Mouse (Mus musculus): ENCODE results near the gene Tmem131. TPM values are rescaled to one million over a fixed set of nuclear protein-coding genes. Genes with fewer than 3 reads are reported as not detected.

Gene Tmem131
- polyA plus RNA-seq, 1 experiment from 2014 or later = 13.1 TPM

- Histone ChIP-seq H3K4me2 (ENCODE audit: low read depth, low read length) (no peak overlapping the region), H3K4me1 (ENCODE audit: control insufficient read depth, insufficient read depth, low read length) (no peaks in the 10 kb centered on the region), H3K9ac (ENCODE audit: low read length) (no peak overlapping the region), H3K27ac (ENCODE audit: low read length) (no peak overlapping the region), H3K9me3 (replicated peaks; ENCODE audit: control insufficient read depth, low read length) (no peaks in the 10 kb centered on the region), H3K36me3 (ENCODE audit: control insufficient read depth, insufficient read depth, low read length) (no peaks in the 10 kb centered on the region), H3K4me3 (replicated peaks; ENCODE audit: low read length) (no peak overlapping the region), H3K27me3 (ENCODE audit: control insufficient read depth, insufficient read depth, low read length) (no peaks in the 10 kb centered on the region)
- 88% methylated on average over 1 of the region's 1 CpGs for WGBS
- ATAC-seq (ENCODE audit: insufficient read depth, low FRiP score) = no peak
These were observed 95.4 kb downstream of the Tmem131 start for GRCm38 (mm10) chr1:36848036-36848435.

- H3K4me2 ChIP-seq (ENCODE audit: low read depth, low read length) = no peak overlapping the region
- H3K27me3 ChIP-seq (ENCODE audit: control insufficient read depth, insufficient read depth, low read length) = no peaks in the 10 kb centered on the region
- no peak overlapping the region for H3K9ac ChIP-seq (ENCODE audit: low read length)
- WGBS = 74% methylated on average over 8 of the region's 8 CpGs
- no peaks in the 10 kb centered on the region for H3K4me1 ChIP-seq (ENCODE audit: control insufficient read depth, insufficient read depth, low read length)
- ATAC-seq (ENCODE audit: insufficient read depth, low FRiP score) = no peak
- H3K36me3 ChIP-seq (ENCODE audit: control insufficient read depth, insufficient read depth, low read length) = no peaks in the 10 kb centered on the region
- H3K9me3 ChIP-seq (replicated peaks; ENCODE audit: control insufficient read depth, low read length) = no peaks in the 10 kb centered on the region
- H3K27ac ChIP-seq (ENCODE audit: low read length) = no peak overlapping the region
- no peak overlapping the region for H3K4me3 ChIP-seq (replicated peaks; ENCODE audit: low read length)
These were observed 96.2 kb downstream of the Tmem131 start for GRCm38 (mm10) chr1:36847276-36847675.

- Histone ChIP-seq H3K27ac (ENCODE audit: low read length) (no peak overlapping the region), H3K4me1 (ENCODE audit: control insufficient read depth, insufficient read depth, low read length) (no peaks in the 10 kb centered on the region), H3K9ac (ENCODE audit: low read length) (no peak overlapping the region), H3K9me3 (replicated peaks; ENCODE audit: control insufficient read depth, low read length) (no peaks in the 10 kb centered on the region), H3K4me3 (replicated peaks; ENCODE audit: low read length) (no peak overlapping the region), H3K4me2 (ENCODE audit: low read depth, low read length) (no peak overlapping the region), H3K27me3 (ENCODE audit: control insufficient read depth, insufficient read depth, low read length) (no peaks in the 10 kb centered on the region), H3K36me3 (ENCODE audit: control insufficient read depth, insufficient read depth, low read length) (no peaks in the 10 kb centered on the region)
- 36% methylated on average over 5 of the region's 5 CpGs for WGBS
- no peak for ATAC-seq (ENCODE audit: insufficient read depth, low FRiP score)
These were observed 98.4 kb downstream of the Tmem131 start for GRCm38 (mm10) chr1:36845031-36845430.

GRCm38 (mm10) chr1:36841806-36842205 is 101.7 kb downstream of the Tmem131 start:
- 65% methylated on average over 1 of the region's 1 CpGs for WGBS
- no peak overlapping the region for H3K4me3 ChIP-seq (replicated peaks; ENCODE audit: low read length)

GRCm38 (mm10) chr1:36840959-36841358 is 102.5 kb downstream of the Tmem131 start:
- no peak overlapping the region for H3K4me3 ChIP-seq (replicated peaks; ENCODE audit: low read length)
- 74% methylated on average over 2 of the region's 2 CpGs for WGBS
- ATAC-seq (ENCODE audit: insufficient read depth, low FRiP score) = no peak

More at GRCm38 (mm10) chr1:36841806-36842205, 101.7 kb downstream of the Tmem131 start:
- Histone ChIP-seq H3K27ac (ENCODE audit: low read length) (no peak overlapping the region), H3K4me2 (ENCODE audit: low read depth, low read length) (no peak overlapping the region), H3K4me1 (ENCODE audit: control insufficient read depth, insufficient read depth, low read length) (no peaks in the 10 kb centered on the region), H3K36me3 (ENCODE audit: control insufficient read depth, insufficient read depth, low read length) (no peaks in the 10 kb centered on the region), H3K9me3 (replicated peaks; ENCODE audit: control insufficient read depth, low read length) (no peaks in the 10 kb centered on the region), H3K9ac (ENCODE audit: low read length) (no peak overlapping the region), H3K27me3 (ENCODE audit: control insufficient read depth, insufficient read depth, low read length) (no peaks in the 10 kb centered on the region)
- no peak for ATAC-seq (ENCODE audit: insufficient read depth, low FRiP score)

GRCm38 (mm10) chr1:36839858-36840257 is 103.6 kb downstream of the Tmem131 start:
- no peak overlapping the region for H3K4me2 ChIP-seq (ENCODE audit: low read depth, low read length)
- 76% methylated on average over 3 of the region's 3 CpGs for WGBS
- H3K36me3 ChIP-seq (ENCODE audit: control insufficient read depth, insufficient read depth, low read length) = no peaks in the 10 kb centered on the region; the same call in 1 of the 2 replicates

More at GRCm38 (mm10) chr1:36840959-36841358, 102.5 kb downstream of the Tmem131 start:
- Histone ChIP-seq H3K27ac (ENCODE audit: low read length) (no peak overlapping the region), H3K9me3 (replicated peaks; ENCODE audit: control insufficient read depth, low read length) (no peaks in the 10 kb centered on the region), H3K36me3 (ENCODE audit: control insufficient read depth, insufficient read depth, low read length) (no peaks in the 10 kb centered on the region; the same call in 1 of the 2 replicates), H3K9ac (ENCODE audit: low read length) (no peak overlapping the region), H3K4me2 (ENCODE audit: low read depth, low read length) (no peak overlapping the region), H3K27me3 (ENCODE audit: control insufficient read depth, insufficient read depth, low read length) (no peaks in the 10 kb centered on the region), H3K4me1 (ENCODE audit: control insufficient read depth, insufficient read depth, low read length) (no peaks in the 10 kb centered on the region)

GRCm38 (mm10) chr1:36836274-36836954 is 107.1 kb downstream of the Tmem131 start:
- Histone ChIP-seq H3K36me3 (ENCODE audit: control insufficient read depth, insufficient read depth, low read length) (peaks cover 8% of the 10 kb centered on the region), H3K9ac (ENCODE audit: low read length) (no peak overlapping the region), H3K27ac (ENCODE audit: low read length) (no peak overlapping the region), H3K4me3 (replicated peaks; ENCODE audit: low read length) (no peak overlapping the region), H3K4me1 (ENCODE audit: control insufficient read depth, insufficient read depth, low read length) (0 out of 2 replicates have a peak, but pooled peaks cover 2% of the 10 kb centered on the region), H3K4me2 (ENCODE audit: low read depth, low read length) (no peak overlapping the region), H3K9me3 (replicated peaks; ENCODE audit: control insufficient read depth, low read length) (no peaks in the 10 kb centered on the region), H3K27me3 (ENCODE audit: control insufficient read depth, insufficient read depth, low read length) (no peaks in the 10 kb centered on the region)
- WGBS = 71% methylated on average over 12 of the region's 12 CpGs
- no peak for ATAC-seq (ENCODE audit: insufficient read depth, low FRiP score)

More at GRCm38 (mm10) chr1:36839858-36840257, 103.6 kb downstream of the Tmem131 start:
- no peak for ATAC-seq (ENCODE audit: insufficient read depth, low FRiP score)
- no peak overlapping the region for H3K27ac ChIP-seq (ENCODE audit: low read length)
- no peak overlapping the region for H3K9ac ChIP-seq (ENCODE audit: low read length)
- H3K9me3 ChIP-seq (replicated peaks; ENCODE audit: control insufficient read depth, low read length) = no peaks in the 10 kb centered on the region
- no peaks in the 10 kb centered on the region for H3K4me1 ChIP-seq (ENCODE audit: control insufficient read depth, insufficient read depth, low read length)
- no peaks in the 10 kb centered on the region for H3K27me3 ChIP-seq (ENCODE audit: control insufficient read depth, insufficient read depth, low read length)
- H3K4me3 ChIP-seq (replicated peaks; ENCODE audit: low read length) = no peak overlapping the region

GRCm38 (mm10) chr1:36835593-36835992 is 107.9 kb downstream of the Tmem131 start:
- H3K27ac ChIP-seq (ENCODE audit: low read length) = no peak overlapping the region
- H3K9ac ChIP-seq (ENCODE audit: low read length) = no peak overlapping the region
- no peaks in the 10 kb centered on the region for H3K27me3 ChIP-seq (ENCODE audit: control insufficient read depth, insufficient read depth, low read length)
- H3K9me3 ChIP-seq (replicated peaks; ENCODE audit: control insufficient read depth, low read length) = no peaks in the 10 kb centered on the region
- H3K4me1 ChIP-seq (ENCODE audit: control insufficient read depth, insufficient read depth, low read length) = peaks cover 10% of the 10 kb centered on the region; the same call in 1 of the 2 replicates
- H3K4me3 ChIP-seq (replicated peaks; ENCODE audit: low read length) = no peak overlapping the region
- WGBS = 88% methylated on average over 3 of the region's 3 CpGs
- H3K4me2 ChIP-seq (ENCODE audit: low read depth, low read length) = no peak overlapping the region
- H3K36me3 ChIP-seq (ENCODE audit: control insufficient read depth, insufficient read depth, low read length) = peaks cover 8% of the 10 kb centered on the region
- ATAC-seq (ENCODE audit: insufficient read depth, low FRiP score) = no peak

- Histone ChIP-seq H3K9ac (ENCODE audit: low read length) (no peak overlapping the region), H3K4me3 (replicated peaks; ENCODE audit: low read length) (no peak overlapping the region), H3K27me3 (ENCODE audit: control insufficient read depth, insufficient read depth, low read length) (no peaks in the 10 kb centered on the region), H3K27ac (ENCODE audit: low read length) (no peak overlapping the region), H3K36me3 (ENCODE audit: control insufficient read depth, insufficient read depth, low read length) (peaks cover 8% of the 10 kb centered on the region), H3K4me1 (ENCODE audit: control insufficient read depth, insufficient read depth, low read length) (peaks cover 11% of the 10 kb centered on the region; the same call in 1 of the 2 replicates), H3K9me3 (replicated peaks; ENCODE audit: control insufficient read depth, low read length) (no peaks in the 10 kb centered on the region), H3K4me2 (ENCODE audit: low read depth, low read length) (no peak overlapping the region)
- ATAC-seq (ENCODE audit: insufficient read depth, low FRiP score) = no peak
- 94% methylated on average over 7 of the region's 7 CpGs for WGBS
These were observed 109.4 kb downstream of the Tmem131 start for GRCm38 (mm10) chr1:36834090-36834489.
